Comparison of ENCODE assay signal across 16 mouse cellular contexts in genomic region chr7:30602583-30602982, GRCm38 (mm10). TPM values are rescaled to one million over a fixed set of nuclear protein-coding genes. Genes with fewer than 3 reads are reported as not detected.
A peak's percentile ranks its signal among the peaks of the same experiment; 100 is the strongest.
DNase-seq lines count a peak whose midpoint lies in the region; ATAC-seq and TF ChIP-seq lines count a peak whose summit lies in the region.
"Had no signal": no experiment of that assay in that cellular context is flagged by ENCODE, and none has a peak within 500 bp of the region (broad histone marks: within the 10 kb centered on the region; RNA-seq: fewer than 3 reads in every experiment).

No protein-coding gene starts in this region.

- H3K9ac ChIP-seq in kidney, embryonic 14.5 days (ENCODE audit: low read depth, low read length): no peak overlapping the region
- no peak overlapping the region for H3K9ac ChIP-seq in stomach, postnatal 0 days (ENCODE audit: low read length)
- H3K9ac ChIP-seq in midbrain, embryonic 15.5 days: no peak overlapping the region
- H3K9ac ChIP-seq: limb, embryonic 13.5 days; neural tube, embryonic 12.5 days had no signal

- WGBS in kidney, embryonic 14.5 days: 22% methylated on average over 3 of the region's 3 CpGs
- 20% methylated on average over 3 of the region's 3 CpGs for WGBS in lung, adult 2 months
- WGBS in stomach, postnatal 0 days: 29% methylated on average over 3 of the region's 3 CpGs
- 53% methylated on average over 3 of the region's 3 CpGs for whole genome bisulfite sequencing in midbrain, embryonic 15.5 days

- no peak overlapping the region for H3K4me3 ChIP-seq in kidney, embryonic 14.5 days (ENCODE audit: low read length)
- no peak overlapping the region for H3K4me3 ChIP-seq in lung, adult 2 months (replicated peaks; ENCODE audit: extremely low read depth, low read depth, low read length)
- H3K4me3 ChIP-seq in stomach, postnatal 0 days (ENCODE audit: low read depth, low read length): no peak overlapping the region
- no peak overlapping the region for H3K4me3 ChIP-seq in midbrain, embryonic 15.5 days
- H3K4me3 ChIP-seq: limb, embryonic 13.5 days; neural tube, embryonic 12.5 days had no signal

- no peaks in the 10 kb centered on the region for H3K9me3 ChIP-seq in kidney, embryonic 14.5 days (ENCODE audit: control insufficient read depth, low read length)
- no peaks in the 10 kb centered on the region for H3K9me3 ChIP-seq in stomach, postnatal 0 days (ENCODE audit: control insufficient read depth, low read length)
- no peaks in the 10 kb centered on the region for H3K9me3 ChIP-seq in midbrain, embryonic 15.5 days
- H3K9me3 ChIP-seq: limb, embryonic 13.5 days; neural tube, embryonic 12.5 days had no signal

- no peak for ATAC-seq in kidney, embryonic 14.5 days (ENCODE audit: low FRiP score, low TSS enrichment)
- peak; percentile 87 for ATAC-seq in stomach, postnatal 0 days (ENCODE audit: low FRiP score, low TSS enrichment)
- ATAC-seq in CD4-positive, CD25-positive, alpha-beta regulatory T cell, adult 4 months: no peak
- ATAC-seq in midbrain, embryonic 15.5 days (replicated peaks): no peak

- H3K27me3 ChIP-seq in kidney, embryonic 14.5 days (ENCODE audit: control insufficient read depth, insufficient read depth, low read length): no peaks in the 10 kb centered on the region
- no peaks in the 10 kb centered on the region for H3K27me3 ChIP-seq in stomach, postnatal 0 days (ENCODE audit: control insufficient read depth, insufficient read depth, low read length)
- H3K27me3 ChIP-seq in midbrain, embryonic 15.5 days (replicated peaks): no peaks in the 10 kb centered on the region
- H3K27me3 ChIP-seq: limb, embryonic 13.5 days; neural tube, embryonic 12.5 days had no signal

- peak; percentile 81 for DNase-seq in kidney, adult 11 months
- DNase-seq in kidney, adult 18-20 months: peak; percentile 63
- peak; percentile 81 for DNase-seq in lung, adult 2 months
- DNase-seq in stomach, postnatal 0 days (ENCODE audit: low spot score): peak; percentile 94
- DNase-seq in spleen, postnatal 36 days (ENCODE audit: low spot score in 2 of 2): no peak
- DNase-seq: adrenal gland, postnatal 36 days; cerebellum, adult 18-20 months; gastrocnemius, postnatal 25 days; right cerebral cortex, postnatal 25 days; thymus, adult 2 months had no signal

- TF ChIP-seq POLR2A in lung, adult 2 months (IDR thresholded peaks at IDR 0.05; ENCODE audit: borderline replicate concordance, extremely low read depth, low read depth, low read length): peak; percentile 44; the same call in 1 of the 2 replicates

- H3K4me2 ChIP-seq in kidney, embryonic 14.5 days (replicated peaks; ENCODE audit: low read depth, low read length): no peak overlapping the region
- no peak overlapping the region for H3K4me2 ChIP-seq in stomach, postnatal 0 days (replicated peaks; ENCODE audit: low read depth)
- H3K4me2 ChIP-seq in midbrain, embryonic 15.5 days: no peak overlapping the region
- H3K4me2 ChIP-seq: limb, embryonic 13.5 days; neural tube, embryonic 12.5 days had no signal

- 0 out of 2 replicates have a peak, but pooled peaks cover 3% of the 10 kb centered on the region for H3K4me1 ChIP-seq in kidney, embryonic 14.5 days (ENCODE audit: control insufficient read depth, insufficient read depth, low read length)
- H3K4me1 ChIP-seq in lung, adult 2 months (ENCODE audit: control insufficient read depth, insufficient read depth, low read length): 0 out of 2 replicates have a peak, but pooled peaks cover 4% of the 10 kb centered on the region
- no peaks in the 10 kb centered on the region for H3K4me1 ChIP-seq in stomach, postnatal 0 days (replicated peaks; ENCODE audit: control insufficient read depth, insufficient read depth)
- peaks cover 13% of the 10 kb centered on the region for H3K4me1 ChIP-seq in midbrain, embryonic 15.5 days
- H3K4me1 ChIP-seq: limb, embryonic 13.5 days had no signal

- peak; percentile 66 for TF ChIP-seq EP300 in stomach, postnatal 0 days (optimal IDR thresholded peaks at IDR 0.05)

- no peaks in the 10 kb centered on the region for H3K36me3 ChIP-seq in kidney, embryonic 14.5 days (ENCODE audit: control insufficient read depth, insufficient read depth, low read length)
- H3K36me3 ChIP-seq in stomach, postnatal 0 days (ENCODE audit: control insufficient read depth, insufficient read depth, low read length): no peaks in the 10 kb centered on the region
- H3K36me3 ChIP-seq in midbrain, embryonic 15.5 days (replicated peaks): no peaks in the 10 kb centered on the region
- H3K36me3 ChIP-seq: limb, embryonic 13.5 days; neural tube, embryonic 12.5 days had no signal

- H3K27ac ChIP-seq in kidney, embryonic 14.5 days (ENCODE audit: low read depth, low read length): no peak overlapping the region
- H3K27ac ChIP-seq in stomach, postnatal 0 days (replicated peaks): peak overlapping the region; percentile 80
- H3K27ac ChIP-seq in midbrain, embryonic 15.5 days: no peak overlapping the region
- H3K27ac ChIP-seq: limb, embryonic 13.5 days; neural tube, embryonic 12.5 days had no signal

- no peak for TF ChIP-seq CTCF in lung, adult 2 months (IDR thresholded peaks at IDR 0.05; ENCODE audit: insufficient read depth, low read length)
- no peak for TF ChIP-seq CTCF in stomach, postnatal 0 days (IDR thresholded peaks at IDR 0.05; ENCODE audit: low read depth)

RNA-seq across cellular contexts. Expression of gene Zbtb32, which starts 3.9 kb away (rescaled TPM):
- polyA plus RNA-seq in kidney, embryonic 14.5 days (2014; fragmentation: Nextera tagmentation; extraction: Ambion mirVana): 0.21 and 0.22 TPM in 2 replicates
- polyA plus RNA-seq in lung, adult 2 months (2012; rRNA removed): 5.1 and 5.7 TPM in 2 replicates
- 1.6 and 1.8 TPM in 2 replicates for polyA plus RNA-seq in stomach, postnatal 0 days (2015; fragmentation: Nextera tagmentation; extraction: Ambion mirVana)
- polyA plus RNA-seq in CD4-positive, CD25-positive, alpha-beta regulatory T cell, adult 4 months (2017; shearing (Covaris generic)): 10 to 100 TPM in 1 of 2 experiments, 1 to 10 TPM in 1; 8.1 to 18.0 TPM
- 0.36 and 0.41 TPM in 2 replicates for polyA plus RNA-seq in midbrain, embryonic 15.5 days (2015; fragmentation: Nextera tagmentation; extraction: Ambion mirVana)

RNA-seq across cellular contexts. Expression of gene Upk1a, which starts 10.1 kb away (rescaled TPM):
- 2.2 and 2.3 TPM in 2 replicates for polyA plus RNA-seq in kidney, embryonic 14.5 days (2014; fragmentation: Nextera tagmentation; extraction: Ambion mirVana)
- 8.5 and 8.6 TPM in 2 replicates for polyA plus RNA-seq in lung, adult 2 months (2012; rRNA removed)
- 0.71 and 0.92 TPM in 2 replicates for polyA plus RNA-seq in stomach, postnatal 0 days (2015; fragmentation: Nextera tagmentation; extraction: Ambion mirVana)
- polyA plus RNA-seq in CD4-positive, CD25-positive, alpha-beta regulatory T cell, adult 4 months (2017; shearing (Covaris generic)): under 1 TPM; 0.38 to 0.60 TPM
- polyA plus RNA-seq in midbrain, embryonic 15.5 days (2015; fragmentation: Nextera tagmentation; extraction: Ambion mirVana): 0.51 and 0.58 TPM in 2 replicates

RNA-seq across cellular contexts. Expression of gene Kmt2b, which starts 14.1 kb away (rescaled TPM):
- 12.3 and 13.6 TPM in 2 replicates for polyA plus RNA-seq in kidney, embryonic 14.5 days (2014; fragmentation: Nextera tagmentation; extraction: Ambion mirVana)
- 49.9 and 58.6 TPM in 2 replicates for polyA plus RNA-seq in lung, adult 2 months (2012; rRNA removed)
- 3.3 and 3.7 TPM in 2 replicates for polyA plus RNA-seq in stomach, postnatal 0 days (2015; fragmentation: Nextera tagmentation; extraction: Ambion mirVana)
- 10 to 100 TPM; 16.4 to 21.6 TPM for polyA plus RNA-seq in CD4-positive, CD25-positive, alpha-beta regulatory T cell, adult 4 months (2017; shearing (Covaris generic))
- polyA plus RNA-seq in midbrain, embryonic 15.5 days (2015; fragmentation: Nextera tagmentation; extraction: Ambion mirVana): 12.1 and 12.3 TPM in 2 replicates

RNA-seq across cellular contexts. Expression of gene Cox6b1, which starts 23.4 kb away (rescaled TPM):
- 961 and 1,287 TPM in 2 replicates for polyA plus RNA-seq in kidney, embryonic 14.5 days (2014; fragmentation: Nextera tagmentation; extraction: Ambion mirVana)
- polyA plus RNA-seq in lung, adult 2 months (2012; rRNA removed): 183 and 273 TPM in 2 replicates
- polyA plus RNA-seq in stomach, postnatal 0 days (2015; fragmentation: Nextera tagmentation; extraction: Ambion mirVana): 1,340 and 1,422 TPM in 2 replicates
- polyA plus RNA-seq in CD4-positive, CD25-positive, alpha-beta regulatory T cell, adult 4 months (2017; shearing (Covaris generic)): 100 to 1,000 TPM; 333 to 643 TPM
- 1,061 and 1,083 TPM in 2 replicates for polyA plus RNA-seq in midbrain, embryonic 15.5 days (2015; fragmentation: Nextera tagmentation; extraction: Ambion mirVana)

RNA-seq across cellular contexts. Expression of gene Etv2, which starts 33.1 kb away (rescaled TPM):
- polyA plus RNA-seq in kidney, embryonic 14.5 days (2014; fragmentation: Nextera tagmentation; extraction: Ambion mirVana): not detected in 2 replicates
- not detected in 2 replicates for polyA plus RNA-seq in lung, adult 2 months (2012; rRNA removed)
- polyA plus RNA-seq in stomach, postnatal 0 days (2015; fragmentation: Nextera tagmentation; extraction: Ambion mirVana): not detected in 2 replicates
- not detected for polyA plus RNA-seq in CD4-positive, CD25-positive, alpha-beta regulatory T cell, adult 4 months (2017; shearing (Covaris generic))
- polyA plus RNA-seq in midbrain, embryonic 15.5 days (2015; fragmentation: Nextera tagmentation; extraction: Ambion mirVana): not detected in 2 replicates
- polyA plus RNA-seq: heart, postnatal 0 days; limb, embryonic 13.5 days; neural tube, embryonic 12.5 days; thymus, adult 2 months had no signal

Comparison
In these comparisons a context has a peak if more than half of its experiments do, and no peak if none do; other contexts are left out.
1. DNase-seq: peak in kidney, adult 11 months (single experiment), kidney, adult 18-20 months (single experiment), lung, adult 2 months (single experiment) and stomach, postnatal 0 days (single experiment); none in spleen, postnatal 36 days (0 of 2).